Mouse (Mus musculus) G1E (cell line): ENCODE results near the gene Arhgef10l.

Experiments
- CTCF ChIP-seq: IDR thresholded peaks from 2 replicates; pipeline ENCODE4 v1.5.1; 2012; ENCODE audit warnings: low read depth, low read length, inconsistent platforms, mixed read lengths
- GATA1 ChIP-seq: IDR thresholded peaks from 2 replicates; pipeline ENCODE4 v1.6.1; 2012; ENCODE audit warnings: borderline replicate concordance, low read length, inconsistent platforms, mixed read lengths
- GATA2 ChIP-seq: IDR thresholded peaks from 2 replicates; pipeline ENCODE4 v1.6.1; 2012; ENCODE audit warnings: low read depth, low read length, inconsistent platforms, borderline replicate concordance
- POLR2AphosphoS5 ChIP-seq: IDR thresholded peaks from 2 replicates; pipeline ENCODE4 v1.6.1; 2012; ENCODE audit warnings: low read depth, low read length, inconsistent platforms; ENCODE audit not compliant: insufficient replicate concordance
- TAL1 ChIP-seq: conservative IDR thresholded peaks from 2 replicates; pipeline ENCODE4 v1.6.1; 2012; ENCODE audit warnings: low read depth, low read length, inconsistent platforms, mixed read lengths

DNA sequence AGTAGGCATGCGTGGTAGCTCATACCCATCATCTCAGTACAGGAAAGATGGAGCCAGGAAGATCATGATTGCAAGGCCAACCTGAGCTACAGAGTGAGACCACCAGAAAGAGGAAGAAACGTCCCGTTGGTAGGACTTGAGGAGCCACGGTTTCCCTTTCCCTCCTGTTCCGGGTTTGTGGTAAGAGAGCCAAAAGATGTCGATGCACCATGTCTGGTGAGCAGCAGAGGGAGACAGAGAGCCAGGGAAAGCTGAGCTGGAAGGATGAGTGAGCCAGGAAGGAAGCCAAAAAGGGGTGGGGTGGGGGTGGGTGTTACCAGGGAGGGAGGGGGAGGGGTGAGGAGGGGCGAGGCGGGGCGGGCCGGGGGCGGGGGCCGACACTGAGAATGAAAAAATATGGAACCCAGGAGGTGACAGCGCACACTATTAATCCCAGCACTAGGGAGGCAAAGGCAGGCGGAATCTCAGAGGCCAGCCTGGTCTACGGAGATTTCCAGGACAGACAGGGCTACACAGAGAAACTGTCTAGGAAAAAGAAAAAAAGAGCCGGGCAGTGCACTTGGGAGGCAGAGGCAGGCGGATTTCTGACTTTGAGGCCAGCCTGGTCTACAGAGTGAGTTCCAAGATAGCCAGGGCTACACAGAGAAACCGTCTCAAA, 14.0 kb upstream of the Arhgef10l start:
- TF ChIP-seq GATA1 (no peak), POLR2AphosphoS5 (no peak), CTCF (peak; percentile 63), TAL1 (no peak), GATA2 (no peak)
